Mouse (Mus musculus): ENCODE measurements around the gene Fgf13. TPM values are rescaled to one million over a fixed set of nuclear protein-coding genes. Genes with fewer than 3 reads are reported as not detected.

Fgf13 gene
- polyA plus RNA-seq, 2 experiments, result 13.5 to 15.6 TPM

DNA sequence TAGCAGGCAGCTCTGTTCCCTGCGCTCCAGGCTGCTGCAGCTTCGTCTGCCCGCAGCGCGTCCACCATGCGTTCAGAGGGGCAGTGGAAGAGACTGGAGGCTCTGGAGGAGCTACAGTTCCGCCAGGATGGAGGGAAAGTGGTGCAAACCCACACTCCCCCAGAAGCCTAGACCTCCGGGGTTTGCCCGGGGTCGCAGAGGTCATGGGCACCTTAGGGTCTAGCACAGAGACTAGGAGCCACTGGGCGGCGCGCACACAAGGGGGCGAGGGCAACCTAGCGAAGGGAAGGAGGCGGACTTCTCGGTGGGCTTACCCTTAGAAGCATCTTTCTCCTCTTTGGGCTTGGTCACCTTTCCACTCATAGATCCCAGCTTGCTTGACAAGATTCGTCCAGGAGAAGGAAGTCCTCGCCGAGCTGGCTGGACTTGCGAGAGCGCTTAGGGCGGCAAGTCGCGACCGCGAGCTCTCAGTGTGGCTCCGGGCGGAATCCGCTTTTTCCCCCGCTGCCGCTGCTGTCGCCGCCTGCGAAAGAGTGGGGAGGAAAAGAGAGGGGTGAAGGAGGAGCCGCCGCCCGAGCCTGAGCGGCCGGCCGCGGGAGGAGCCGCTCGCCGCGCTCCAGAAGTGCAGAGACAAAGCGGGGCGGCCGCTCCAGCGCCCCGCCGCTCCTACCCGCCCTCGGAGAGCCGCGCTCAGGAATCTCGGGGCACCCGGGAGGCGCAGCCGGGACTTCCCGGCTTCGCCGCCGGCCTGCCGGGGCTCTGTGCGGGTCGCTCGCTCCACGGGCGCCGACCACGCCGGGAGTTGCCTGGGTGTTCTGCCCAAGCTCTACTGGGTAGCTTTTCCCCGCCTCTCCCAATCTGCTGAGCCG lies 811 bp downstream of the Fgf13 start:
- H3K9me3 ChIP-seq (ENCODE audit: control insufficient read depth, low read length), result no peaks in the 10 kb centered on the region
- ATAC-seq (ENCODE audit: low FRiP score, low read depth), result peak; percentile 63
- H3K9ac ChIP-seq (ENCODE audit: low read depth, low read length, severe bottlenecking), result peak overlapping the region; percentile 56
- peak overlapping the region; percentile 44 for H3K4me3 ChIP-seq (replicated peaks; ENCODE audit: low read length)
- peak overlapping the region; percentile 21; the same call in 1 of the 2 replicates for H3K27ac ChIP-seq (replicated peaks; ENCODE audit: low read depth, low read length)
- 23% methylated on average over 51 of the region's 75 CpGs for WGBS
- no peaks in the 10 kb centered on the region for H3K36me3 ChIP-seq (ENCODE audit: control insufficient read depth, insufficient read depth, low read length)
- H3K4me1 ChIP-seq (ENCODE audit: control insufficient read depth, insufficient read depth, low read length), result no peaks in the 10 kb centered on the region
- TF ChIP-seq POLR2A (IDR thresholded peaks at IDR 0.05; ENCODE audit: borderline replicate concordance, extremely low read depth, insufficient read depth, insufficient read length), result 0 out of 2 replicates have a peak, but pooled peaks have one; percentile 24
- DNase-seq (ENCODE audit: low spot score), result no peak
- peak overlapping the region; percentile 62 for H3K4me2 ChIP-seq (replicated peaks; ENCODE audit: low read depth, low read length, severe bottlenecking)
- H3K27me3 ChIP-seq (ENCODE audit: control insufficient read depth, insufficient read depth, low read length), result no peaks in the 10 kb centered on the region; the same call in 1 of the 2 replicates

DNA sequence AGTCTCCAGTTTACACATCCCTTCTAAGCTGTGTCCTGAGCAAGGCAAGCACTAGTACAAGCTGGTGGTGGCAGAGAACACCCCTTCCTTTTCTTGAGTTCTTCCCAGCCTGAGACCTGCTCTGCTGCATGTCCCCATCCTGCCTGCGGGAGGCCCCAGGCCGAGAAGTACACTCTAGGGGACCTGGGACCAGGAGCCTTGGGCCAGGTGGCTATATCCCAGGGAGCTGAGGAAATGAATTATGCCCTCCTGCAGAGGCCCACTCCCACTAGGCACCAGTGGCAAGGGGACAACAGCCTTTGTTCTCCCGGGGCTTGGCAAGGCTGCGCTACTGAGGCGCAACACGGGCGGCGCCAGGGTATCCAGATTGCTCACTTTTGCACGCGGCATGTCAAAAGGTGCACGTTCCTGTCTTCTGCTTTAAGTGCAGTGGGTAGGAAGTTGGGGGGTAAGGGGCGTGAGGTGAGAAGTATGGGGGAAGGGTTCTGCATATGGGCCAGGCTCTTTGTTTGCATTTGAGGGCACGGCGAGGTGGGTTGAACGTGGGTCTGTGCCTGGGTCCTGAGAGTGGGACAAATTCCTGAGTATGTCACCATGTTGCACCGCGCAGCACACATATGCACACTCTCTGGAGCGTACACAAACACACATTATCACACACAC lies 1.7 kb downstream of the Fgf13 start:
- ATAC-seq (ENCODE audit: low FRiP score, low read depth) (no peak), DNase-seq (ENCODE audit: low spot score) (no peak)
- Histone ChIP-seq H3K9me3 (ENCODE audit: control insufficient read depth, low read length) (no peaks in the 10 kb centered on the region), H3K4me1 (ENCODE audit: control insufficient read depth, insufficient read depth, low read length) (no peaks in the 10 kb centered on the region), H3K4me3 (replicated peaks; ENCODE audit: low read length) (peak overlapping the region; percentile 44), H3K27me3 (ENCODE audit: control insufficient read depth, insufficient read depth, low read length) (no peaks in the 10 kb centered on the region; the same call in 1 of the 2 replicates), H3K9ac (ENCODE audit: low read depth, low read length, severe bottlenecking) (no peak overlapping the region), H3K27ac (replicated peaks; ENCODE audit: low read depth, low read length) (no peak overlapping the region), H3K4me2 (replicated peaks; ENCODE audit: low read depth, low read length, severe bottlenecking) (peak overlapping the region; percentile 62), H3K36me3 (ENCODE audit: control insufficient read depth, insufficient read depth, low read length) (no peaks in the 10 kb centered on the region)
- TF ChIP-seq POLR2A (IDR thresholded peaks at IDR 0.05; ENCODE audit: borderline replicate concordance, extremely low read depth, insufficient read depth, insufficient read length), result no peak
- WGBS, result 34% methylated on average over 16 of the region's 18 CpGs

DNA sequence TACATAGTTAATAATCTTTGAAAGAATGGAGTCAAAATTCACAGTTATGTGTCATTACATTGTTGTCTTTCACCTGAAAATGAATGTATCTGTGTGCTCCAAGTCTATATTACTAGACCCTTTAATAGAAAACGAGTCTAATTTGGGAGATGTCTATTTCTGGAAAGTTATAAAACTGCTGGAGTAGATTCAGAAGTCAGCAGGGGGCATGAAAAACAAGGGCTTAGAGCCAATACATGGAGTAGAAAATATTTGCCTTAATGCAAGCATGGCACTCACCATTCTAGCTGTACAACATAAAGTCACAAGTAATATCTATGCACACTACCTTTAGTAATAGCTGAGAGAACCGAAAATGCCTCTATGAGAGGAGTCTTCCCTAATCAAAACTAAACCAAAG lies 19.9 kb downstream of the Fgf13 start:
- ATAC-seq (ENCODE audit: low FRiP score, low read depth) (no peak), DNase-seq (ENCODE audit: low spot score) (no peak)
- no peak overlapping the region for H3K9ac ChIP-seq (ENCODE audit: low read depth, low read length, severe bottlenecking)
- no peak overlapping the region for H3K4me2 ChIP-seq (replicated peaks; ENCODE audit: low read depth, low read length, severe bottlenecking)
- H3K27ac ChIP-seq (replicated peaks; ENCODE audit: low read depth, low read length), result no peak overlapping the region
- WGBS, result 55% methylated on average over 2 of the region's 2 CpGs
- no peaks in the 10 kb centered on the region for H3K36me3 ChIP-seq (ENCODE audit: control insufficient read depth, insufficient read depth, low read length)
- no peak for TF ChIP-seq POLR2A (IDR thresholded peaks at IDR 0.05; ENCODE audit: borderline replicate concordance, extremely low read depth, insufficient read depth, insufficient read length)
- no peaks in the 10 kb centered on the region for H3K4me1 ChIP-seq (ENCODE audit: control insufficient read depth, insufficient read depth, low read length)
- H3K27me3 ChIP-seq (ENCODE audit: control insufficient read depth, insufficient read depth, low read length), result no peaks in the 10 kb centered on the region
- no peaks in the 10 kb centered on the region for H3K9me3 ChIP-seq (ENCODE audit: control insufficient read depth, low read length)
- H3K4me3 ChIP-seq (replicated peaks; ENCODE audit: low read length), result no peak overlapping the region

DNA sequence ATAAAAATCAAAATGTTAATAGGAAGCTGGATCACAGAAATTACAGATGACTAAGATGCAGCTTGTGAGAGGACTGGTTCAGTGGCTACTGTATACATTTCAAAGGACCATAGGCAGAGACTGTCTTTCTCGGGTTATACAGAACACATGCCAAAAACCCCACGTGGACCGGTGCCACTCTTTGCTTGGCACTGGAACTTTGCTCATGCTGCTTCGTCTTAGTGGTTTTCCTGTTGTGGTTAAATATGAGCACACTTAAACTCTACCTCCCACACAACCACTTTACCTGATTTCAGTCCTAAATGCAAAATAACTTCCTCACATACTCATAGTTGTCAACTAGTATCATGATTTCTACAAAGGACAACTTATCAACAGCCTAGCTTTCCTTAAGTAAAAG lies 59.6 kb downstream of the Fgf13 start:
- Histone ChIP-seq H3K4me1 (ENCODE audit: control insufficient read depth, insufficient read depth, low read length) (no peaks in the 10 kb centered on the region), H3K4me2 (replicated peaks; ENCODE audit: low read depth, low read length, severe bottlenecking) (no peak overlapping the region), H3K36me3 (ENCODE audit: control insufficient read depth, insufficient read depth, low read length) (no peaks in the 10 kb centered on the region), H3K27ac (replicated peaks; ENCODE audit: low read depth, low read length) (no peak overlapping the region), H3K9ac (ENCODE audit: low read depth, low read length, severe bottlenecking) (no peak overlapping the region), H3K4me3 (replicated peaks; ENCODE audit: low read length) (no peak overlapping the region), H3K27me3 (ENCODE audit: control insufficient read depth, insufficient read depth, low read length) (no peaks in the 10 kb centered on the region), H3K9me3 (ENCODE audit: control insufficient read depth, low read length) (no peaks in the 10 kb centered on the region)
- no peak for ATAC-seq (ENCODE audit: low FRiP score, low read depth)
- no peak for TF ChIP-seq POLR2A (IDR thresholded peaks at IDR 0.05; ENCODE audit: borderline replicate concordance, extremely low read depth, insufficient read depth, insufficient read length)
- no peak for DNase-seq (ENCODE audit: low spot score)
- WGBS, result 70% methylated on average over 4 of the region's 4 CpGs

DNA sequence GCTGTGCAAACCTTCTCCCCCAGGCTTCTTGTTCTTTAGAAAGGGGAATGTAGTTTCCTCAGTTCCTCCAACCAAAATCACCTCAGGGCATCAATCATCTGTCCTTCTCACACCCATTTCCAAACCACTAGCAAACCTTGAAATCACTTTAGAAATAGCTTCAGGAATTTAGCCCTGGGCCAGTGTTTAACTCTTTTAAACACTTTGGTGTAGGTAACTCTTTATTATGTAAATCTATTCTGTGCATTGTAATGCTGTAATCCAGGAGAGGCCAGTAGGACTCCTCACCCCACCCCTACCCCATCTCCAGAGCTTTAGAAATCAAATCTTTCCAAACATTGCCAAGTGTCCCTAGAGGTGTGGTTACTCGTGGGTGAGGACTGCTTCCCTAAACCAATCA lies 74.5 kb downstream of the Fgf13 start:
- no peaks in the 10 kb centered on the region for H3K27me3 ChIP-seq (ENCODE audit: control insufficient read depth, insufficient read depth, low read length)
- no peaks in the 10 kb centered on the region for H3K9me3 ChIP-seq (ENCODE audit: control insufficient read depth, low read length)
- H3K4me3 ChIP-seq (replicated peaks; ENCODE audit: low read length), result no peak overlapping the region
- H3K4me1 ChIP-seq (ENCODE audit: control insufficient read depth, insufficient read depth, low read length), result no peaks in the 10 kb centered on the region
- DNase-seq (ENCODE audit: low spot score), result no peak
- H3K4me2 ChIP-seq (replicated peaks; ENCODE audit: low read depth, low read length, severe bottlenecking), result no peak overlapping the region
- no peak for TF ChIP-seq POLR2A (IDR thresholded peaks at IDR 0.05; ENCODE audit: borderline replicate concordance, extremely low read depth, insufficient read depth, insufficient read length)
- WGBS, result 45% methylated on average over 1 of the region's 1 CpGs
- H3K36me3 ChIP-seq (ENCODE audit: control insufficient read depth, insufficient read depth, low read length), result no peaks in the 10 kb centered on the region
- no peak for ATAC-seq (ENCODE audit: low FRiP score, low read depth)
- H3K9ac ChIP-seq (ENCODE audit: low read depth, low read length, severe bottlenecking), result no peak overlapping the region
- H3K27ac ChIP-seq (replicated peaks; ENCODE audit: low read depth, low read length), result no peak overlapping the region
